10 mouse cellular contexts compared by ENCODE assay signal in genomic region chr10:81018326-81018725, GRCm38 (mm10). TPM values are rescaled to one million over a fixed set of nuclear protein-coding genes. Genes with fewer than 3 reads are reported as not detected.
A peak's percentile ranks its signal among the peaks of the same experiment; 100 is the strongest.
DNase-seq lines count a peak whose midpoint lies in the region; ATAC-seq and TF ChIP-seq lines count a peak whose summit lies in the region.
"Had no signal": no experiment of that assay in that cellular context is flagged by ENCODE, and none has a peak within 500 bp of the region (broad histone marks: within the 10 kb centered on the region; RNA-seq: fewer than 3 reads in every experiment).

No protein-coding gene starts in this region.

- no peaks in the 10 kb centered on the region for H3K36me3 ChIP-seq in midbrain, embryonic 10.5 days
- H3K36me3 ChIP-seq in midbrain, embryonic 15.5 days (replicated peaks) = peaks cover 3% of the 10 kb centered on the region; the same call in 1 of the 2 replicates
- H3K36me3 ChIP-seq: hindbrain, embryonic 15.5 days had no signal

- no peak for ATAC-seq in midbrain, embryonic 15.5 days (replicated peaks)

- TF ChIP-seq CTCF in gastrocnemius, adult 2 months (IDR thresholded peaks at IDR 0.05) = no peak

- intact Hi-C loops in gastrocnemius, adult 2 months (cut with DNase I) = no loop called here

- H3K27ac ChIP-seq in gastrocnemius, adult 2 months = no peak overlapping the region
- H3K27ac ChIP-seq in midbrain, embryonic 10.5 days (replicated peaks) = no peak overlapping the region
- no peak overlapping the region for H3K27ac ChIP-seq in midbrain, embryonic 15.5 days
- H3K27ac ChIP-seq: hindbrain, embryonic 15.5 days; macrophage had no signal

- H3K4me3 ChIP-seq in gastrocnemius, adult 2 months = no peak overlapping the region
- H3K4me3 ChIP-seq in midbrain, embryonic 10.5 days = no peak overlapping the region
- H3K4me3 ChIP-seq in midbrain, embryonic 15.5 days = no peak overlapping the region
- H3K4me3 ChIP-seq: hindbrain, embryonic 15.5 days had no signal

- DNase-seq in gastrocnemius, adult 2 months = peak; percentile 67
- no peak for DNase-seq in gastrocnemius, adult 18-20 months (ENCODE audit: low spot score)
- DNase-seq in midbrain, embryonic 10.5 days (ENCODE audit: low spot score) = peak; percentile 42
- peak; percentile 59 for DNase-seq in cerebellum, adult 9-11 months
- peak; percentile 51 for DNase-seq in mesoderm, embryonic 11.5 days (ENCODE audit: low read depth, low spot score)
- DNase-seq in spleen, adult 12 weeks (ENCODE audit: low spot score) = no peak
- no peak for DNase-seq in MN1 (ENCODE audit: low spot score)

- 39% methylated on average over 10 of the region's 10 CpGs for WGBS in midbrain, embryonic 10.5 days
- 48% methylated on average over 10 of the region's 10 CpGs for WGBS in midbrain, embryonic 15.5 days

- H3K4me2 ChIP-seq in midbrain, embryonic 15.5 days = no peak overlapping the region
- H3K4me2 ChIP-seq: hindbrain, embryonic 15.5 days had no signal

- no peak overlapping the region for H3K9ac ChIP-seq in midbrain, embryonic 15.5 days
- H3K9ac ChIP-seq: hindbrain, embryonic 15.5 days had no signal

- H3K4me1 ChIP-seq in midbrain, embryonic 10.5 days = peaks cover 35% of the 10 kb centered on the region
- H3K4me1 ChIP-seq in midbrain, embryonic 15.5 days = peaks cover 16% of the 10 kb centered on the region

- H3K27me3 ChIP-seq in midbrain, embryonic 10.5 days (ENCODE audit: low read depth, poor library complexity, severe bottlenecking) = peaks cover 35% of the 10 kb centered on the region
- H3K27me3 ChIP-seq in midbrain, embryonic 15.5 days (replicated peaks) = no peaks in the 10 kb centered on the region
- H3K27me3 ChIP-seq: hindbrain, embryonic 15.5 days had no signal

- no peaks in the 10 kb centered on the region for H3K9me3 ChIP-seq in midbrain, embryonic 10.5 days (replicated peaks)
- H3K9me3 ChIP-seq in midbrain, embryonic 15.5 days = no peaks in the 10 kb centered on the region
- H3K9me3 ChIP-seq: hindbrain, embryonic 15.5 days had no signal

RNA-seq across cellular contexts. Expression of gene Gng7, which starts 3.6 kb away (rescaled TPM):
- 1 to 10 TPM in 1 of 2 experiments, under 1 TPM in 1; 0.66 to 1.0 TPM for total RNA-seq in gastrocnemius, adult 2 months (2021)
- 1 to 10 TPM; 2.3 to 2.5 TPM for total RNA-seq in gastrocnemius, adult 18-20 months (2021)
- polyA plus RNA-seq in midbrain, embryonic 10.5 days (2016; fragmentation: Nextera tagmentation; extraction: Ambion mirVana) = 6.0 and 8.4 TPM in 2 replicates
- 19.0 and 21.2 TPM in 2 replicates for polyA plus RNA-seq in midbrain, embryonic 15.5 days (2015; fragmentation: Nextera tagmentation; extraction: Ambion mirVana)

RNA-seq across cellular contexts. Expression of gene Diras1, which starts 7.1 kb away (rescaled TPM):
- total RNA-seq in gastrocnemius, adult 2 months (2021) = under 1 TPM in 1 of 2 experiments, not detected in 1; 0.08 TPM
- total RNA-seq in gastrocnemius, adult 18-20 months (2021) = under 1 TPM in 1 of 2 experiments, not detected in 1; 0.07 TPM
- 3.0 and 6.4 TPM in 2 replicates for polyA plus RNA-seq in midbrain, embryonic 10.5 days (2016; fragmentation: Nextera tagmentation; extraction: Ambion mirVana)
- polyA plus RNA-seq in midbrain, embryonic 15.5 days (2015; fragmentation: Nextera tagmentation; extraction: Ambion mirVana) = 77.5 and 79.2 TPM in 2 replicates
- polyA plus RNA-seq: macrophage had no signal

RNA-seq across cellular contexts. Expression of gene Slc39a3, which starts 18.9 kb away (rescaled TPM):
- 10 to 100 TPM; 11.6 to 16.0 TPM for total RNA-seq in gastrocnemius, adult 2 months (2021)
- 10 to 100 TPM; 13.7 TPM for total RNA-seq in gastrocnemius, adult 18-20 months (2021)
- 17.4 and 26.6 TPM in 2 replicates for polyA plus RNA-seq in midbrain, embryonic 10.5 days (2016; fragmentation: Nextera tagmentation; extraction: Ambion mirVana)
- 57.2 and 58.0 TPM in 2 replicates for polyA plus RNA-seq in midbrain, embryonic 15.5 days (2015; fragmentation: Nextera tagmentation; extraction: Ambion mirVana)

RNA-seq across cellular contexts. Expression of gene Sgta, which starts 41.7 kb away (rescaled TPM):
- total RNA-seq in gastrocnemius, adult 2 months (2021) = 100 to 1,000 TPM; 100 TPM
- total RNA-seq in gastrocnemius, adult 18-20 months (2021) = 100 to 1,000 TPM; 101 to 103 TPM
- polyA plus RNA-seq in midbrain, embryonic 10.5 days (2016; fragmentation: Nextera tagmentation; extraction: Ambion mirVana) = 289 and 314 TPM in 2 replicates
- polyA plus RNA-seq in midbrain, embryonic 15.5 days (2015; fragmentation: Nextera tagmentation; extraction: Ambion mirVana) = 353 and 376 TPM in 2 replicates

RNA-seq across cellular contexts. Expression of gene Thop1, which starts 51.5 kb away (rescaled TPM):
- total RNA-seq in gastrocnemius, adult 2 months (2021) = 10 to 100 TPM; 25.1 to 25.9 TPM
- total RNA-seq in gastrocnemius, adult 18-20 months (2021) = 10 to 100 TPM; 21.1 to 26.0 TPM
- polyA plus RNA-seq in midbrain, embryonic 10.5 days (2016; fragmentation: Nextera tagmentation; extraction: Ambion mirVana) = 87.1 and 107 TPM in 2 replicates
- polyA plus RNA-seq in midbrain, embryonic 15.5 days (2015; fragmentation: Nextera tagmentation; extraction: Ambion mirVana) = 48.8 and 52.2 TPM in 2 replicates

Comparison
In these comparisons a context has a peak if more than half of its experiments do, and no peak if none do; other contexts are left out.
1. DNase-seq: peak in gastrocnemius, adult 2 months (single experiment), midbrain, embryonic 10.5 days (single experiment), cerebellum, adult 9-11 months (single experiment) and mesoderm, embryonic 11.5 days (single experiment); none in gastrocnemius, adult 18-20 months (single experiment), spleen, adult 12 weeks (single experiment) and MN1 (single experiment).